ENCODE assay signal across 7 mouse cellular contexts in the genomic region with DNA sequence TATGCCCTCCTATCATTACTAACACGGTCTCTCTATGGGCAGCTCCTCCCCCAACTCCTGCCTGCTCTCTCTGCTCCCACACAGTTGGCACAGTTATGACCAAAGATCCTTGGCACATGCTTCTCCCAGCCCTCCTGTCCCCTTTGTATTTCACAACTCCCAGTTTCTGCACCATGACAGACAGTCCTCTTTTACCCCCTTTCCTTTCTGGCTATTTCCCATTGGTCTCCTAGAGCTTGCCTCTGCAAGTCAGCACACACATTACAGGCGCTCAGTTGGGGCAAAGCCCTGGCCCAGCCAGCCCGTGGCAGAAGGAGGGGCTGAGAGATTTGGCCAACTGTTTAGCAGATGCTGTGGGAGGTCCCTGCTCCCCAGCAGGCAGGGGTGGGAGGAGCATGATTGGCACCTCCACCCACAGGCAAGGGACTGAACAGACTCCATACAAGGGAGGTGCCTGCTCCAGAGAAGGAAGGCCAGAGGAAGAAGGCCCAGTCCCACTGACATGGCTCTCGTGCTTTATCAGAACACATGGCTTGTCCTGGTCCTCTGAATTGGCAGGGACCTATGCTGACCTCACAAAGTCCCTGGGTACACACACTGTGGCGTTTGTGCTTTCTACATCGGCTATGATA.
DNase-seq lines count a peak whose midpoint lies in the region; ATAC-seq lines count a peak whose summit lies in the region.

No protein-coding gene starts in this region.

- H3K4me2 ChIP-seq in intestine, embryonic 14.5 days (ENCODE audit: low read length) = no peak overlapping the region
- H3K4me2 ChIP-seq in stomach, embryonic 15.5 days = no peak overlapping the region

- WGBS in intestine, embryonic 14.5 days = 28% methylated on average over 6 of the region's 6 CpGs
- 20% methylated on average over 6 of the region's 6 CpGs for WGBS in stomach, embryonic 15.5 days

- ATAC-seq in common myeloid progenitor, adult 5-6 weeks (replicated peaks; ENCODE audit: low read depth, poor library complexity, severe bottlenecking) = peak; percentile 77
- ATAC-seq in intestine, embryonic 14.5 days (replicated peaks; ENCODE audit: low FRiP score, low TSS enrichment, low read depth) = peak; percentile 51; the same call in 1 of the 2 replicates
- ATAC-seq in megakaryocyte-erythroid progenitor cell, adult 5-6 weeks (replicated peaks; ENCODE audit: low FRiP score, low TSS enrichment, poor library complexity, severe bottlenecking) = peak; percentile 92
- ATAC-seq in stomach, embryonic 15.5 days (ENCODE audit: insufficient read depth, low FRiP score, low read depth) = peak; percentile 77

- intact Hi-C loops in left cerebral cortex, postnatal 14 days (cut with DNase I) = no loop called here

- H3K9me3 ChIP-seq in intestine, embryonic 14.5 days (ENCODE audit: control insufficient read depth, low read length) = no peaks in the 10 kb centered on the region
- H3K9me3 ChIP-seq in stomach, embryonic 15.5 days = no peaks in the 10 kb centered on the region

- H3K27ac ChIP-seq in intestine, embryonic 14.5 days (ENCODE audit: low read depth) = no peak overlapping the region
- peak overlapping the region; percentile 44; the same call in 1 of the 2 replicates for H3K27ac ChIP-seq in stomach, embryonic 15.5 days

- H3K27me3 ChIP-seq in intestine, embryonic 14.5 days (replicated peaks; ENCODE audit: control insufficient read depth, insufficient read depth, low read length) = no peaks in the 10 kb centered on the region
- H3K27me3 ChIP-seq in stomach, embryonic 15.5 days (replicated peaks) = no peaks in the 10 kb centered on the region

- peaks cover 32% of the 10 kb centered on the region for H3K4me1 ChIP-seq in intestine, embryonic 14.5 days (replicated peaks; ENCODE audit: control insufficient read depth, insufficient read depth, low read length)
- peaks cover 28% of the 10 kb centered on the region for H3K4me1 ChIP-seq in stomach, embryonic 15.5 days

- no peaks in the 10 kb centered on the region for H3K36me3 ChIP-seq in intestine, embryonic 14.5 days (ENCODE audit: control insufficient read depth, insufficient read depth, low read length)
- H3K36me3 ChIP-seq in stomach, embryonic 15.5 days = no peaks in the 10 kb centered on the region

- H3K4me3 ChIP-seq in intestine, embryonic 14.5 days (ENCODE audit: low read depth, low read length) = no peak overlapping the region
- no peak overlapping the region for H3K4me3 ChIP-seq in stomach, embryonic 15.5 days (replicated peaks)

- no peak overlapping the region for H3K9ac ChIP-seq in intestine, embryonic 14.5 days (ENCODE audit: low read length)
- no peak overlapping the region for H3K9ac ChIP-seq in stomach, embryonic 15.5 days

- peak; percentile 90 for DNase-seq in adrenal gland, postnatal 14 days
- peak; percentile 54 for DNase-seq in gastrocnemius, postnatal 25 days
- no peak for DNase-seq in intestine, embryonic 14.5 days (ENCODE audit: low spot score)
- DNase-seq in left cerebral cortex, postnatal 14 days (ENCODE audit: low spot score in 2 of 2) = peak; percentile 64 to 71
